Mouse (Mus musculus): ENCODE measurements around the gene Zcchc13. TPM values are rescaled to one million over a fixed set of nuclear protein-coding genes. Genes with fewer than 3 reads are reported as not detected.
"Not testable (repeated sequence)": the region's sequence is repeated elsewhere in the genome, so short reads cannot be mapped to it uniquely, and the experiment has no call there.

Gene Zcchc13
- total RNA-seq, 2 experiments from 2014 or later, result not detected

DNA sequence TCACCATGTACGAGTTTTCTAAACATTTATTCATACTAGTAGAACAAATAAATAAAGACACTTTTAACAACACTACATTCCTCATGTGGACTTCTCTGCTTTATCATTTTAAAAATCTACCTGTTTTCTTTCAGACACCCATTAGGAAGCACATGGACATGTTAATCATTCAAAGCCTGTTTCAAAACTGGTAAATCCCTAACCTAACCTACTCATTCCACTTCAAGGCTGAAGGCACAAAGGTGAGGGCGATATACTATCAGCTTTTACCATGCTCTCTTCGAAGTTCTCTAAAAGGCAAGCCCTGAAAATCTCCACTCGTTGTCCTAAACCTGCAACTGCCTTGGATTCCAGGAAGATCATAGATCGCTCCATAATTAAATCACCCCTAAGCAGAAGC lies 8.2 kb downstream of the Zcchc13 start:
- DNase-seq (ENCODE audit: low spot score in 2 of 2), result no peak

DNA sequence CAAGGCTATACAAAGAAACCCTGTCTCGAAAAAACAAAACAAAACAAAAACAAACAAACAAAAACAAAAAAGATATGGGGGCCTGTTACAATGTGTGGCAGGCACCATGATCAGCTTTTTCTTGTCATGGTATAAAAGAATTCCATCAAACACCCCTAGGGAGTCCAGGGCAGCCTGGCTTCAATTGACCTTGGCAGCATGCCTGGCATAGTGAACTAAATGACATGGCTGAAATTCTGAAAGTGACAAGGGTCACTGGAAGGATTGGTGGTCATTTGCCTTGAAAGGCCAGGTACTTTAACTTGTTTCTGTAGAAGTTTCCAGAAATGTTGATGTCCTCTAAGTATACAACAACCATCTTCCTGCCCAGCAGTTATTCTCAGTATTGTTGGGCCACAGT lies 13.9 kb downstream of the Zcchc13 start:
- DNase-seq (ENCODE audit: low spot score in 2 of 2), result no peak

DNA sequence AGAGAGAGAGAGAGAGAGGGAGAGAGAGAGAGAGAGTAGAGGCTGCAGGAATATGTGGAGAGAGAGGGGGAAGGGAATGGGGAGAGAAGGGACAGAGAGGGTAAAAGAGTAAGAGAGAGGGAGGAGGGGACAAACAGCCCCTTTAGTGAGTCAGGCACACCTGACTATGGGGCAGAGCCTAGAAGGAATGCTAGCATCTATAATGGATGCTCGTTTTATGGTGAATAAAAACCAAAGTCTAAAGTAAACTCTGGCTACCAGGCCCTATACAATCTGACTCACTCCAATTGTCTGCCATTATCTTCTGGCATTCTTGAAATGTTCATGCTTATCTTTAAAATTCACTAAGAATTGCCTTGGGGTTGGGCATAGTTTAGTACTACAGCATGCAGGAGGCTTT lies 21.7 kb downstream of the Zcchc13 start:
- no peak for DNase-seq (ENCODE audit: low spot score in 2 of 2)

DNA sequence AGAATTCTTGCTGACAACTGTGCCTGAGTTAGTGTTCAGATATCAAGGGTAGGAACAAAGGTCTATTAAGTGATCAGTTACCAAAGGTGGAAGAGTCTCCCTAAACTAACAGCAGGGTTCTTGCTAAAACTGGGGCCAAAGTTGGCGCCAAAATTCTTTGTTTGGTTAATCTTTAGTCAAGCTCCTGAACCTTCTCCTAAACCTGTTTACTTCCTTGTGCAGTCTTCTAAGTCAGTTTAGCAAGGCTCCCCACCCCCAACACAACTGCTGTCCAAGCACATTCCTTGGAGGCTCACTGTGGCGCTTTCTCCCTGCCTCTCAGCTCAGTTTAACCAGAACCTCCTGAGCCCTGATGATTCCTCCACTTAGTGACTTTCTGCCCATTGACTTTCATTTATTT lies 22.6 kb downstream of the Zcchc13 start:
- DNase-seq (ENCODE audit: low spot score in 2 of 2), result no peak

DNA sequence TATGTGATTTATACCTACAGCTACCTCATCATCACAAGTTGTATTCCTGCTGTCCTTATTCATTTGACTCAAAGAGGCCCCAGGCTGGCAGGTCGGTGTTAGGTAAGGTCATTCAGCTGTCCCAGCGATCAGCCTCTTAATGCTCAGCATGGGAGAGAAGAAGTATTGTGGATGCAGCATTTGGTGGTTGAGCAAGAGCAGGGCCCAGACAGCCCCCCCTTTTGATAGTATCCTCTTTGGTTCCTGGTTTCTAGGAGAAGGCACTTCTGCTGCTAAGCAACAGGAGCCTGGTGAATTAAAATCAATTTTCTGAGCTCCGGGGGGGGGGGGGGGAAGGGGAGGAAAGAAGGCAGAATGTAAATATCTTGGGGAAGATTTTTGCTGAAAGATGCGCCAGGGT lies 28.6 kb downstream of the Zcchc13 start:
- DNase-seq (ENCODE audit: low spot score in 2 of 2), result no peak

DNA sequence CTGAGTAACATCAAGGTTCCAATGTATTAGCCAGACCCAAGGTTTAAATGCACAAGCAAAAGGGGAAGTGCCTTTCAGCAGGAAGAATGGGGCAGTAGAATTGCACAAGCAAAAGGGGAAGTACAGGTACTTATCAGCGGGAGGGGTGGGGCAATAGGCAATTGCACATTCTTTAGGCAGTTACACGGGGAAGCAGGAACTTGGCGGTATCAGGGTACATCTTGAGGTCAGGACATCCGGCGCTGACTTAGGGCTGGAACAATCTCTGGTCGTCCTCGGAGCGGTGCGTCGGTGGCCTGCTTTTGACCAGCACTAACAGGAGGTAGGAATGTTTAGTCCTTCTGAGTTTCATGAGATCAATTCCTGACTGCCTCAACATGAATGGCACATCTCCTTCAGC lies 34.1 kb downstream of the Zcchc13 start:
- not testable (repeated sequence) for DNase-seq (ENCODE audit: low spot score in 2 of 2)

DNA sequence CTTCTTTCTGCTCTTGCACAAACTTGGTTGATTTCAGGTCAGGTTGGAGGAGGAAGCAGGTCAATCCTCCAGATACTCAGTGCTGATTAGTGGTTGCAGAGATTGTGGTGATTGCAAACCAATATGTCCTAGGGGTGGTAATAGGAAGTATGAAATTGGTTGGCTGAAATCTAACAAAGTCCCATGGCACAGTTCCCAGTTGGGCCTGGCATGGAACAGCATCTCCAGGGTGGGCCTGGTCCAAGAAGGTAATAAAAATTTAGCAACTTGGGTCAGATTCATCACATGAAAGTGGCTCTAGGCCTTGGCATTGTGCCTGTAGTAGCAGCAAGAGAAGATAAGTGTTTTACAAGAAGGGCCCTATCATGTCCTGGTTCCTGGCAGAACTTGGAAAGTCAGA lies 39.9 kb downstream of the Zcchc13 start:
- no peak for DNase-seq (ENCODE audit: low spot score in 2 of 2)

DNA sequence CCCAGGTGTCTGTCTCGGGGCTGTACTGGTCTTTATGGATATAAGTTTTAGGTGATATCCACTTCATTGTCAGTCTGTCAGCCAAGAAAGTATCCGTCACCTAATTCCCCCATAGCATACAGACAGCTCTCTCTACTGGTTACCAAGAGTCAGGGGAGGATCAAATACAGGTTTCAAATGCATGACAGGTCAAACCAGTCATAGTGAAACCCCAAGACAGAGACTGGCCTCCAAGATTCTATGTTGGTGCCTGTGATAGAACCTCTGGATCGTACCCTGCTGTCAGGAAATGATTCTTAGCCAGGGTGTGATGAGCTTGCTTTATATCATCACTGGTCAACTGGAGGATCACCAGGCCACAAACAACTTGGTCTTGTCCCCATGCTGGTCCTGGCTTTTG lies 43.4 kb downstream of the Zcchc13 start:
- no peak for DNase-seq (ENCODE audit: low spot score in 2 of 2)

DNA sequence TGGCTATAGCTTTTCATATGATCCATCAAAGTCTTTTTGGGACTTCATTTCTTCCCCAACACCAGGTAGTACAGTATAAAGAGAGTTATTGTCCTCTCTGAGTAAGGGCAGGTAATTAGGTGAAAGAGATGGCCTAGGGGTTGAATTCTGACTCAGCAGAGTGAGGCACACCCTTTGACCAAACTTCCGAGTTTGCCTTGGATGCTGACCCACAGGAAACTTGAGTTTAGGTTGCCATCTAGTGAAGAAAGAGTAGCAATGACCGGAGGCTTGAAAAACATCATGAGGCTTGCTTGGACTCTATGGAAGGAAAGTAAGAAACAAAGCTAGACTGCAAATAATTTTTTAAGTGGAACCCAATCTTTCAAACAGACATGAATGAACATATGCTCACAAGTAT lies 44.3 kb downstream of the Zcchc13 start:
- no peak for DNase-seq (ENCODE audit: low spot score in 2 of 2)

Other genes starting within 250 kb of the Zcchc13 start
- under 1 TPM in 1 of 2 experiments, not detected in 1; 0.47 TPM for gene Tsx, start 216.1 kb upstream of the Zcchc13 start, total RNA-seq (2021)
- gene Gm26992, start 208.6 kb upstream of the Zcchc13 start, total RNA-seq (2021), result not detected
- gene Slc16a2, start 191.4 kb downstream of the Zcchc13 start, total RNA-seq (2021), result 10 to 100 TPM; 32.8 to 36.7 TPM